ENCODE assay signal across 12 mouse cellular contexts in the genomic region with DNA sequence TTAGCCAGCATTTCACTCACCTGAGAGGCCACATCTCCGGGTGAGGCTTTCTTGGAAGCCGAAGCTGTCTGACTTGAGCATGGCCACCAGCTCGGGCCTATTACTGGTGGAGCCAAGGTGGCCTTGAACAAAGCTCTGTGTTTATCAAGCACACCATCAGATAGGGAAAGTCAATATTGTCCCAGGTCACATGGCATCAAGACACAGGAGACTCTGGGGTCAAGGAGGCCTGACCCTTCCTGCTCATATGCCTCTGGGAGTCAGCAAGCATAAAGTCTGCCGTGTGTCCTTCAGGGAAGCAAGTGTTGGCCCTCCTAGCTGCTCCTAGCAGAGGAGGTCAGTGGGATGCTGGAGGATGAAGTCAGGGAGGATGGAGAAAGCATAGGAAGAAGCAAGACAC. TPM values are rescaled to one million over a fixed set of nuclear protein-coding genes. Genes with fewer than 3 reads are reported as not detected.
DNase-seq lines count a peak whose midpoint lies in the region; ATAC-seq and TF ChIP-seq lines count a peak whose summit lies in the region.
"Had no signal": no experiment of that assay in that cellular context is flagged by ENCODE, and none has a peak within 500 bp of the region (broad histone marks: within the 10 kb centered on the region; RNA-seq: fewer than 3 reads in every experiment).

A gene (minus strand): TSS at position 114 of the 400 bp plus-strand sequence.

- no peaks in the 10 kb centered on the region for H3K9me3 ChIP-seq in heart, embryonic 16.5 days (replicated peaks; ENCODE audit: control insufficient read depth, low read length)
- H3K9me3 ChIP-seq in embryonic facial prominence, embryonic 11.5 days (replicated peaks; ENCODE audit: control insufficient read depth, low read length) = no peaks in the 10 kb centered on the region
- no peaks in the 10 kb centered on the region for H3K9me3 ChIP-seq in forebrain, postnatal 0 days (ENCODE audit: low read length)
- no peaks in the 10 kb centered on the region for H3K9me3 ChIP-seq in midbrain, embryonic 11.5 days (ENCODE audit: control insufficient read depth, low read length)

- TF ChIP-seq CTCF in forebrain, postnatal 0 days (IDR thresholded peaks at IDR 0.05; ENCODE audit: low read depth) = no peak

- no peaks in the 10 kb centered on the region for H3K36me3 ChIP-seq in heart, embryonic 16.5 days (ENCODE audit: control insufficient read depth, insufficient read depth)
- H3K36me3 ChIP-seq in embryonic facial prominence, embryonic 11.5 days (replicated peaks; ENCODE audit: control insufficient read depth, insufficient read depth, low read depth, low read length) = no peaks in the 10 kb centered on the region
- H3K36me3 ChIP-seq in forebrain, postnatal 0 days (ENCODE audit: insufficient read depth) = no peaks in the 10 kb centered on the region
- H3K36me3 ChIP-seq in midbrain, embryonic 11.5 days (ENCODE audit: control insufficient read depth, insufficient read depth, low read length) = no peaks in the 10 kb centered on the region

- no peak for ATAC-seq in heart, embryonic 16.5 days (replicated peaks; ENCODE audit: extremely low read depth, insufficient read depth, low FRiP score)
- no peak for ATAC-seq in embryonic facial prominence, embryonic 11.5 days (replicated peaks; ENCODE audit: insufficient number of reproducible peaks, low FRiP score, low TSS enrichment, low read depth)
- ATAC-seq in forebrain, postnatal 0 days = no peak
- no peak for ATAC-seq in midbrain, embryonic 11.5 days (ENCODE audit: low FRiP score)
- ATAC-seq: CD4-positive, CD25-positive, alpha-beta regulatory T cell, adult 4 months had no signal

- H3K27me3 ChIP-seq in heart, embryonic 16.5 days (ENCODE audit: control insufficient read depth, insufficient read depth, low read length) = no peaks in the 10 kb centered on the region
- H3K27me3 ChIP-seq in embryonic facial prominence, embryonic 11.5 days (ENCODE audit: control insufficient read depth, insufficient read depth, low read length) = no peaks in the 10 kb centered on the region
- no peaks in the 10 kb centered on the region for H3K27me3 ChIP-seq in forebrain, postnatal 0 days (ENCODE audit: insufficient read depth, low read length)
- H3K27me3 ChIP-seq in midbrain, embryonic 11.5 days (ENCODE audit: control insufficient read depth, insufficient read depth, low read length) = no peaks in the 10 kb centered on the region

- H3K4me2 ChIP-seq in heart, embryonic 16.5 days (ENCODE audit: low read depth, low read length) = no peak within 1 kb of the TSS
- H3K4me2 ChIP-seq in embryonic facial prominence, embryonic 11.5 days (ENCODE audit: low read depth, low read length) = no peak within 1 kb of the TSS
- H3K4me2 ChIP-seq in forebrain, postnatal 0 days (ENCODE audit: low read depth) = no peak within 1 kb of the TSS
- H3K4me2 ChIP-seq in midbrain, embryonic 11.5 days = no peak within 1 kb of the TSS

- peak within 1 kb of the TSS; percentile 86 for H3K27ac ChIP-seq in heart, embryonic 16.5 days (ENCODE audit: low read length)
- H3K27ac ChIP-seq in embryonic facial prominence, embryonic 11.5 days (replicated peaks; ENCODE audit: low read depth, low read length) = peak within 1 kb of the TSS; percentile 95
- peak within 1 kb of the TSS; percentile 78; the same call in 1 of the 2 replicates for H3K27ac ChIP-seq in forebrain, postnatal 0 days (ENCODE audit: low read depth, low read length)
- peak within 1 kb of the TSS; percentile 99 for H3K27ac ChIP-seq in midbrain, embryonic 11.5 days (ENCODE audit: low read depth, low read length)

- no peak for DNase-seq in heart, adult 9 months (ENCODE audit: low spot score in 2 of 2)
- no peak for DNase-seq in embryonic facial prominence, embryonic 11.5 days (ENCODE audit: low spot score)
- no peak for DNase-seq in forebrain, postnatal 0 days
- no peak for DNase-seq in midbrain, embryonic 11.5 days (ENCODE audit: low spot score, missing footprints)
- no peak for DNase-seq in frontal cortex, adult 2 months (ENCODE audit: extremely low spot score in 1 of 2, low spot score in 1 of 2)
- no peak for DNase-seq in testis, postnatal 10 days (ENCODE audit: low spot score)
- DNase-seq in layer of hippocampus, adult 9-11 months = no peak
- DNase-seq: thymus, adult 2 months had no signal

- H3K4me3 ChIP-seq in heart, embryonic 16.5 days (ENCODE audit: low read length) = no peak within 1 kb of the TSS
- no peak within 1 kb of the TSS for H3K4me3 ChIP-seq in embryonic facial prominence, embryonic 11.5 days (ENCODE audit: low read depth, low read length)
- H3K4me3 ChIP-seq in forebrain, postnatal 0 days (ENCODE audit: low read depth, low read length) = no peak within 1 kb of the TSS
- no peak within 1 kb of the TSS for H3K4me3 ChIP-seq in midbrain, embryonic 11.5 days (ENCODE audit: low read depth, low read length)
- H3K4me3 ChIP-seq: erythroblast, embryonic 14.5 days had no signal

- 74% methylated on average over 4 of the region's 4 CpGs for WGBS in heart, embryonic 16.5 days
- 72% methylated on average over 4 of the region's 4 CpGs for WGBS in embryonic facial prominence, embryonic 11.5 days
- WGBS in forebrain, postnatal 0 days = 98% methylated on average over 4 of the region's 4 CpGs
- 79% methylated on average over 4 of the region's 4 CpGs for WGBS in midbrain, embryonic 11.5 days

- no peak within 1 kb of the TSS; the same call in 1 of the 2 replicates for H3K9ac ChIP-seq in heart, embryonic 16.5 days (ENCODE audit: low read length)
- no peak within 1 kb of the TSS; the same call in none of the 2 replicates for H3K9ac ChIP-seq in embryonic facial prominence, embryonic 11.5 days (replicated peaks; ENCODE audit: low read length)
- 0 out of 2 replicates have a peak within 1 kb of the TSS, but pooled peaks have one; percentile 53 for H3K9ac ChIP-seq in forebrain, postnatal 0 days
- H3K9ac ChIP-seq in midbrain, embryonic 11.5 days (ENCODE audit: low read length) = peak within 1 kb of the TSS; percentile 62

- H3K4me1 ChIP-seq in heart, embryonic 16.5 days (ENCODE audit: control insufficient read depth, insufficient read depth, low read length) = peaks cover 22% of the 10 kb centered on the region
- peaks cover 11% of the 10 kb centered on the region for H3K4me1 ChIP-seq in embryonic facial prominence, embryonic 11.5 days (ENCODE audit: control insufficient read depth, insufficient read depth, low read length)
- no peaks in the 10 kb centered on the region; the same call in 1 of the 2 replicates for H3K4me1 ChIP-seq in forebrain, postnatal 0 days (ENCODE audit: insufficient read depth)
- H3K4me1 ChIP-seq in midbrain, embryonic 11.5 days (ENCODE audit: control insufficient read depth, insufficient read depth, low read length) = peaks cover 53% of the 10 kb centered on the region

RNA-seq across cellular contexts. Expression of the gene that starts here (rescaled TPM):
- 0.34 TPM in 1 of 2 replicates, not detected in the other for polyA plus RNA-seq in heart, embryonic 16.5 days (2015; fragmentation: Nextera tagmentation; extraction: Ambion mirVana)
- 0.84 TPM in 1 of 2 replicates, not detected in the other for polyA plus RNA-seq in embryonic facial prominence, embryonic 11.5 days (2014; fragmentation: Nextera tagmentation; extraction: Ambion mirVana)
- 0.31 and 1.00 TPM in 2 replicates for total RNA-seq in forebrain, postnatal 0 days (2014; rRNA removed)
- polyA plus RNA-seq in forebrain, postnatal 0 days (2015; fragmentation: Nextera tagmentation; extraction: Ambion mirVana) = 0.25 TPM in 1 of 2 replicates, not detected in the other
- 0.49 TPM in 1 of 2 replicates, not detected in the other for polyA plus RNA-seq in midbrain, embryonic 11.5 days (2014; fragmentation: Nextera tagmentation; extraction: Ambion mirVana)
- 2.1 and 2.7 TPM in 2 replicates for polyA plus RNA-seq in frontal cortex, adult 2 months (2012; rRNA removed)
- total RNA-seq: left cerebral cortex, postnatal 25 days had no signal
- polyA plus RNA-seq: CD4-positive, CD25-positive, alpha-beta regulatory T cell, adult 4 months; erythroblast, embryonic 14.5 days had no signal

Comparison
In these comparisons a context has a peak if more than half of its experiments do, and no peak if none do; other contexts are left out.
1. H3K9ac ChIP-seq: peak in forebrain, postnatal 0 days (single experiment) and midbrain, embryonic 11.5 days (single experiment); none in heart, embryonic 16.5 days (single experiment) and embryonic facial prominence, embryonic 11.5 days (single experiment).
2. Peak in every context shown above with its lines, with median percentiles within 50 percentile points of each other: H3K27ac ChIP-seq.